Mouse (Mus musculus): Measurements from ENCODE around the gene Ephb1.

GRCm38 (mm10) chr9:102350076-102350475 is 4.4 kb downstream of the Ephb1 start:
- TF ChIP-seq CTCF (IDR thresholded peaks at IDR 0.05; ENCODE audit: low read depth, low read length) (no peak), POLR2A (IDR thresholded peaks at IDR 0.05; ENCODE audit: borderline replicate concordance, low read depth, low read length) (no peak)

Measured in bone marrow macrophage, adult 2 months (primary cell).